Mouse (Mus musculus): ENCODE measurements around the gene Rnf169. TPM values are rescaled to one million over a fixed set of nuclear protein-coding genes. Genes with fewer than 3 reads are reported as not detected.
A peak's percentile ranks its signal among the peaks of the same experiment; 100 is the strongest.
"Not testable (repeated sequence)": the region's sequence is repeated elsewhere in the genome, so short reads cannot be mapped to it uniquely, and the experiment has no call there.

The Rnf169 gene
- polyA plus RNA-seq, 1 experiment from 2014 or later = 3.6 TPM

GRCm38 (mm10) chr7:99960571-99960970 lies 19.7 kb downstream of the Rnf169 start:
- H3K9ac ChIP-seq (ENCODE audit: low read length); ATAC-seq; H3K36me3 ChIP-seq (ENCODE audit: control insufficient read depth, insufficient read depth, low read length); H3K9me3 ChIP-seq (replicated peaks; ENCODE audit: control insufficient read depth, low read length); H3K27ac ChIP-seq (ENCODE audit: low read depth, low read length); DNase-seq (ENCODE audit: low spot score); H3K4me2 ChIP-seq (ENCODE audit: low read length); H3K27me3 ChIP-seq (replicated peaks; ENCODE audit: control insufficient read depth, insufficient read depth, low read length); H3K4me3 ChIP-seq (ENCODE audit: low read depth, low read length): not testable (repeated sequence)
- peaks cover 11% of the 10 kb centered on the region; the same call in 1 of the 2 replicates for H3K4me1 ChIP-seq (ENCODE audit: control insufficient read depth, insufficient read depth, low read length)
- WGBS = 90% methylated on average over 2 of the region's 2 CpGs

GRCm38 (mm10) chr7:99957226-99957965 lies 22.9 kb downstream of the Rnf169 start:
- no peaks in the 10 kb centered on the region for H3K36me3 ChIP-seq (ENCODE audit: control insufficient read depth, insufficient read depth, low read length)
- no peak overlapping the region for H3K4me3 ChIP-seq (ENCODE audit: low read depth, low read length)
- no peak overlapping the region for H3K9ac ChIP-seq (ENCODE audit: low read length)
- WGBS = 77% methylated on average over 12 of the region's 12 CpGs
- H3K27ac ChIP-seq (ENCODE audit: low read depth, low read length) = no peak overlapping the region
- H3K4me2 ChIP-seq (ENCODE audit: low read length) = no peak overlapping the region
- no peaks in the 10 kb centered on the region for H3K9me3 ChIP-seq (replicated peaks; ENCODE audit: control insufficient read depth, low read length)
- ATAC-seq (no peak), DNase-seq (ENCODE audit: low spot score) (peak; percentile 34)
- H3K4me1 ChIP-seq (ENCODE audit: control insufficient read depth, insufficient read depth, low read length) = no peaks in the 10 kb centered on the region
- H3K27me3 ChIP-seq (replicated peaks; ENCODE audit: control insufficient read depth, insufficient read depth, low read length) = no peaks in the 10 kb centered on the region

- Histone ChIP-seq H3K36me3 (ENCODE audit: control insufficient read depth, insufficient read depth, low read length) (no peaks in the 10 kb centered on the region), H3K4me3 (ENCODE audit: low read depth, low read length) (no peak overlapping the region), H3K4me2 (ENCODE audit: low read length) (no peak overlapping the region), H3K9me3 (replicated peaks; ENCODE audit: control insufficient read depth, low read length) (no peaks in the 10 kb centered on the region), H3K4me1 (ENCODE audit: control insufficient read depth, insufficient read depth, low read length) (no peaks in the 10 kb centered on the region), H3K27me3 (replicated peaks; ENCODE audit: control insufficient read depth, insufficient read depth, low read length) (no peaks in the 10 kb centered on the region), H3K27ac (ENCODE audit: low read depth, low read length) (no peak overlapping the region), H3K9ac (ENCODE audit: low read length) (no peak overlapping the region)
- DNase-seq (ENCODE audit: low spot score) (no peak), ATAC-seq (no peak)
- 97% methylated on average over 7 of the region's 7 CpGs for WGBS
Measured at GRCm38 (mm10) chr7:99956095-99956494, 24.2 kb downstream of the Rnf169 start.

GRCm38 (mm10) chr7:99954212-99954611 lies 26.0 kb downstream of the Rnf169 start:
- no peak overlapping the region for H3K9ac ChIP-seq (ENCODE audit: low read length)
- H3K36me3 ChIP-seq (ENCODE audit: control insufficient read depth, insufficient read depth, low read length) = no peaks in the 10 kb centered on the region
- no peak overlapping the region for H3K4me2 ChIP-seq (ENCODE audit: low read length)
- no peaks in the 10 kb centered on the region for H3K9me3 ChIP-seq (replicated peaks; ENCODE audit: control insufficient read depth, low read length)
- no peaks in the 10 kb centered on the region for H3K27me3 ChIP-seq (replicated peaks; ENCODE audit: control insufficient read depth, insufficient read depth, low read length)
- 96% methylated on average over 8 of the region's 8 CpGs for WGBS
- ATAC-seq (no peak), DNase-seq (ENCODE audit: low spot score) (no peak)
- H3K4me3 ChIP-seq (ENCODE audit: low read depth, low read length) = no peak overlapping the region
- H3K27ac ChIP-seq (ENCODE audit: low read depth, low read length) = no peak overlapping the region
- H3K4me1 ChIP-seq (ENCODE audit: control insufficient read depth, insufficient read depth, low read length) = no peaks in the 10 kb centered on the region

- Histone ChIP-seq H3K4me3 (ENCODE audit: low read depth, low read length) (no peak overlapping the region), H3K36me3 (ENCODE audit: control insufficient read depth, insufficient read depth, low read length) (no peaks in the 10 kb centered on the region), H3K4me1 (ENCODE audit: control insufficient read depth, insufficient read depth, low read length) (no peaks in the 10 kb centered on the region), H3K9me3 (replicated peaks; ENCODE audit: control insufficient read depth, low read length) (no peaks in the 10 kb centered on the region), H3K4me2 (ENCODE audit: low read length) (no peak overlapping the region), H3K27me3 (replicated peaks; ENCODE audit: control insufficient read depth, insufficient read depth, low read length) (no peaks in the 10 kb centered on the region), H3K27ac (ENCODE audit: low read depth, low read length) (no peak overlapping the region), H3K9ac (ENCODE audit: low read length) (no peak overlapping the region)
- 91% methylated on average over 6 of the region's 6 CpGs for WGBS
- ATAC-seq = no peak
- DNase-seq (ENCODE audit: low spot score) = no peak
Measured at GRCm38 (mm10) chr7:99953442-99954098, 26.7 kb downstream of the Rnf169 start.

GRCm38 (mm10) chr7:99947329-99947728 lies 32.9 kb downstream of the Rnf169 start:
- no peaks in the 10 kb centered on the region for H3K9me3 ChIP-seq (replicated peaks; ENCODE audit: control insufficient read depth, low read length)
- H3K9ac ChIP-seq (ENCODE audit: low read length) = no peak overlapping the region
- H3K4me1 ChIP-seq (ENCODE audit: control insufficient read depth, insufficient read depth, low read length) = no peaks in the 10 kb centered on the region
- ATAC-seq (no peak), DNase-seq (ENCODE audit: low spot score) (no peak)
- no peak overlapping the region for H3K4me3 ChIP-seq (ENCODE audit: low read depth, low read length)
- H3K27me3 ChIP-seq (replicated peaks; ENCODE audit: control insufficient read depth, insufficient read depth, low read length) = no peaks in the 10 kb centered on the region
- 85% methylated on average over 9 of the region's 9 CpGs for WGBS
- peaks cover 30% of the 10 kb centered on the region; the same call in 1 of the 2 replicates for H3K36me3 ChIP-seq (ENCODE audit: control insufficient read depth, insufficient read depth, low read length)
- H3K27ac ChIP-seq (ENCODE audit: low read depth, low read length) = no peak overlapping the region
- no peak overlapping the region for H3K4me2 ChIP-seq (ENCODE audit: low read length)

GRCm38 (mm10) chr7:99946356-99946755 lies 33.9 kb downstream of the Rnf169 start:
- Histone ChIP-seq H3K4me1 (ENCODE audit: control insufficient read depth, insufficient read depth, low read length) (no peaks in the 10 kb centered on the region), H3K36me3 (ENCODE audit: control insufficient read depth, insufficient read depth, low read length) (peaks cover 34% of the 10 kb centered on the region; the same call in 1 of the 2 replicates), H3K27me3 (replicated peaks; ENCODE audit: control insufficient read depth, insufficient read depth, low read length) (no peaks in the 10 kb centered on the region), H3K4me3 (ENCODE audit: low read depth, low read length) (no peak overlapping the region), H3K9me3 (replicated peaks; ENCODE audit: control insufficient read depth, low read length) (no peaks in the 10 kb centered on the region), H3K9ac (ENCODE audit: low read length) (no peak overlapping the region), H3K4me2 (ENCODE audit: low read length) (no peak overlapping the region), H3K27ac (ENCODE audit: low read depth, low read length) (no peak overlapping the region)
- WGBS = 88% methylated on average over 4 of the region's 4 CpGs
- DNase-seq (ENCODE audit: low spot score) = no peak
- no peak for ATAC-seq

GRCm38 (mm10) chr7:99945939-99946338 lies 34.3 kb downstream of the Rnf169 start:
- DNase-seq (ENCODE audit: low spot score) (no peak), ATAC-seq (no peak)
- Histone ChIP-seq H3K9me3 (replicated peaks; ENCODE audit: control insufficient read depth, low read length) (no peaks in the 10 kb centered on the region), H3K4me1 (ENCODE audit: control insufficient read depth, insufficient read depth, low read length) (no peaks in the 10 kb centered on the region), H3K9ac (ENCODE audit: low read length) (no peak overlapping the region), H3K27me3 (replicated peaks; ENCODE audit: control insufficient read depth, insufficient read depth, low read length) (no peaks in the 10 kb centered on the region), H3K4me3 (ENCODE audit: low read depth, low read length) (no peak overlapping the region), H3K36me3 (ENCODE audit: control insufficient read depth, insufficient read depth, low read length) (peaks cover 34% of the 10 kb centered on the region; the same call in 1 of the 2 replicates), H3K27ac (ENCODE audit: low read depth, low read length) (no peak overlapping the region), H3K4me2 (ENCODE audit: low read length) (no peak overlapping the region)
- 95% methylated on average over 3 of the region's 3 CpGs for WGBS

GRCm38 (mm10) chr7:99945012-99945411 lies 35.2 kb downstream of the Rnf169 start:
- DNase-seq (ENCODE audit: low spot score); ATAC-seq; H3K9ac ChIP-seq (ENCODE audit: low read length); H3K4me2 ChIP-seq (ENCODE audit: low read length); H3K27ac ChIP-seq (ENCODE audit: low read depth, low read length); H3K4me3 ChIP-seq (ENCODE audit: low read depth, low read length); H3K9me3 ChIP-seq (replicated peaks; ENCODE audit: control insufficient read depth, low read length); H3K27me3 ChIP-seq (replicated peaks; ENCODE audit: control insufficient read depth, insufficient read depth, low read length); H3K4me1 ChIP-seq (ENCODE audit: control insufficient read depth, insufficient read depth, low read length): not testable (repeated sequence)
- WGBS = 96% methylated on average over 22 of the region's 22 CpGs
- peaks cover 37% of the 10 kb centered on the region for H3K36me3 ChIP-seq (ENCODE audit: control insufficient read depth, insufficient read depth, low read length)
